Mouse (Mus musculus) heart, embryonic 10.5 days (tissue): ENCODE results near the gene Dgka. TPM values are rescaled to one million over a fixed set of nuclear protein-coding genes. Genes with fewer than 3 reads are reported as not detected.
"Not testable (repeated sequence)": the region's sequence is repeated elsewhere in the genome, so short reads cannot be mapped to it uniquely, and the experiment has no call there.

ENCODE experiments used
- DNase-seq: peaks from one replicate; pipeline ENCODE4 v3.0.0-alpha.2; 2017; ENCODE audit warnings: low spot score
- H3K27ac ChIP-seq: fragments of 300-500 bp; sonication (generic); 2 replicates; pipeline ENCODE4 v1.5.1; 2016; ENCODE audit warnings: mild to moderate bottlenecking
- H3K27me3 ChIP-seq: fragments of 300-500 bp; sonication (generic); 2 replicates; pipeline ENCODE4 v1.6.1; 2016; ENCODE audit warnings: mild to moderate bottlenecking; ENCODE audit not compliant: poor library complexity, insufficient read depth, severe bottlenecking
- H3K36me3 ChIP-seq: fragments of 300-500 bp; sonication (generic); 2 replicates; pipeline ENCODE4 v1.6.1; 2016; ENCODE audit warnings: mild to moderate bottlenecking, moderate library complexity
- H3K4me1 ChIP-seq: fragments of 300-500 bp; sonication (generic); 2 replicates; pipeline ENCODE4 v1.6.1; 2016; ENCODE audit warnings: mild to moderate bottlenecking
- H3K4me3 ChIP-seq: fragments of 300-500 bp; sonication (generic); 2 replicates; pipeline ENCODE4 v1.5.1; 2016; ENCODE audit warnings: mild to moderate bottlenecking, moderate library complexity
- H3K9me3 ChIP-seq: fragments of 300-500 bp; sonication (generic); 2 replicates; pipeline ENCODE4 v1.6.1; 2016; ENCODE audit warnings: mild to moderate bottlenecking, moderate library complexity
- WGBS: fragments of 180-500 bp; shearing (Covaris S2); methylation state at CpG from one replicate; pipeline ENCODE4 v1.1.7; 2016; 5-methylcytosine and 5-hydroxymethylcytosine counted together
- polyA plus RNA-seq: library from polyadenylated mRNA; unstranded; fragments of >200 nt; fragmentation: Nextera tagmentation; extraction: Ambion mirVana; gene quantifications from 2 replicates; pipeline ENCODE4 v1.2.1, GENCODE M21; 2016

Gene Dgka
- polyA plus RNA-seq, 1 experiment from 2014 or later: 4.4 TPM

DNA sequence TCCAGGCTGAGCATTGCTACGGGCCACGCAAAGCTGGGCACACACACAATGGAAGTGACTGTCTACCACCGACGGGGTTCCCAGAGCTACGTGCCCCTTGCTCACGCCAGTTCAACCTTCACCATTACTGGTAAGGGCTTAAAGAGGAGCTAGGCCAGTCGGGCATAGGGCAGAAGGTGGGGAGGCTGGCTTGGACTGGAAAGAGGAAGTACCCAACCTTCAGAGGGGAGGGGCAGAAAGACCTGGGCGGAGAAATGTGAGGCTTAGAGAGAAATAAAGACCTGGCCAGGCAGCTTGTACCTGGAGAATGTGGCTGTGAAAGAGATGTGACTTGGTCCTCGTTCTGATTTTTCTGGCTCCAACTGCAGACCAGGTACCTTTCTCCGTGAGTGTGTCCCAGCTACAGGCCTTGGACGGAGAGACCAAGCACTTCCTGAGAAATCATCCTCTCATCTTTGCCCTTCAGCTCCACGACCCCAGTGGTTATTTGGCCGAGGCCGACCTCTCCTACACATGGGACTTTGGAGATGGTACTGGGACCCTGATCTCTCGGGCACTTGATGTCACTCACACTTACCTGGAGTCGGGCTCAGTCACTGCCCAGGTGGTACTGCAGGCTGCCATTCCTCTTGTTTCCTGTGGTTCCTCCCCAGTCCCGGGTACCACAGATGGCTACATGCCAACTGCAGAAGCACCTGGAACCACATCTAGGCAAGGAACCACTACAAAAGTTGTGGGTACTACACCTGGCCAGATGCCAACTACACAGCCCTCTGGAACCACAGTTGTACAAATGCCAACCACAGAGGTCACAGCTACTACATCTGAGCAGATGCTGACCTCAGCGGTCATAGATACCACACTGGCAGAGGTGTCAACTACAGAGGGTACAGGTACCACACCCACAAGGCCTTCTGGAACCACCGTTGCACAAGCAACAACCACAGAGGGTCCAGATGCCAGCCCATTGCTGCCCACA lies 28.8 kb downstream of the Dgka start:
- Histone ChIP-seq H3K9me3 (no peaks in the 10 kb centered on the region), H3K4me1 (no peaks in the 10 kb centered on the region), H3K4me3 (no peak overlapping the region), H3K27ac (no peak overlapping the region), H3K27me3 (0 out of 2 replicates have a peak, but pooled peaks cover 10% of the 10 kb centered on the region), H3K36me3 (no peaks in the 10 kb centered on the region)
- WGBS: 80% methylated on average over 19 of the region's 19 CpGs
- DNase-seq: no peak

GRCm38 (mm10) chr10:128711318-128711717 lies 33.3 kb downstream of the Dgka start:
- 91% methylated on average over 7 of the region's 7 CpGs for WGBS

DNA sequence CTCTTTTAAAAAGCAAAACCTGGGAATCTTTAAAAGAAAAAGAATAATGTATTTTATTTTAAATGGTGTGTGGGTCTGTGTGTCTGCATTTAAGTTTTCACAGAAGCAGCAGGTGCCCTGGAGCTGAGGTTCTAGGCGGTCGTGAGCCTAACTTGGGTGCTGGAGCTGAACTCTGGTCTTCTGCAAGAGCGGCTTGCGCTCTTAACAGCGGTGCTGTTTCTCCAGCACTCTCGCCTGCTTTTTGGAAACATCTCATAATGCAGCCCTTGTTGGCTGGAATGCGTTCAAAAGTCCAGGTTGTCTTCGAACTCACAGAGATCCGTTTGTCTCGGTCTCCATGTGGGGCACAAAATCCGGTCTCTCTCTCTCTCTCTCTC lies 39.4 kb downstream of the Dgka start:
- H3K27me3 ChIP-seq: no peaks in the 10 kb centered on the region
- no peaks in the 10 kb centered on the region for H3K9me3 ChIP-seq
- H3K4me3 ChIP-seq: peak overlapping the region; percentile 82
- H3K4me1 ChIP-seq: peaks cover 19% of the 10 kb centered on the region
- H3K27ac ChIP-seq: peak overlapping the region; percentile 95
- WGBS: 15% methylated on average over 11 of the region's 11 CpGs
- peaks cover 28% of the 10 kb centered on the region for H3K36me3 ChIP-seq
- DNase-seq: no peak

More at GRCm38 (mm10) chr10:128711318-128711717, 33.3 kb downstream of the Dgka start:
- not testable (repeated sequence) for DNase-seq, H3K4me3 ChIP-seq, H3K27me3 ChIP-seq, H3K9me3 ChIP-seq, H3K4me1 ChIP-seq, H3K36me3 ChIP-seq, H3K27ac ChIP-seq

DNA sequence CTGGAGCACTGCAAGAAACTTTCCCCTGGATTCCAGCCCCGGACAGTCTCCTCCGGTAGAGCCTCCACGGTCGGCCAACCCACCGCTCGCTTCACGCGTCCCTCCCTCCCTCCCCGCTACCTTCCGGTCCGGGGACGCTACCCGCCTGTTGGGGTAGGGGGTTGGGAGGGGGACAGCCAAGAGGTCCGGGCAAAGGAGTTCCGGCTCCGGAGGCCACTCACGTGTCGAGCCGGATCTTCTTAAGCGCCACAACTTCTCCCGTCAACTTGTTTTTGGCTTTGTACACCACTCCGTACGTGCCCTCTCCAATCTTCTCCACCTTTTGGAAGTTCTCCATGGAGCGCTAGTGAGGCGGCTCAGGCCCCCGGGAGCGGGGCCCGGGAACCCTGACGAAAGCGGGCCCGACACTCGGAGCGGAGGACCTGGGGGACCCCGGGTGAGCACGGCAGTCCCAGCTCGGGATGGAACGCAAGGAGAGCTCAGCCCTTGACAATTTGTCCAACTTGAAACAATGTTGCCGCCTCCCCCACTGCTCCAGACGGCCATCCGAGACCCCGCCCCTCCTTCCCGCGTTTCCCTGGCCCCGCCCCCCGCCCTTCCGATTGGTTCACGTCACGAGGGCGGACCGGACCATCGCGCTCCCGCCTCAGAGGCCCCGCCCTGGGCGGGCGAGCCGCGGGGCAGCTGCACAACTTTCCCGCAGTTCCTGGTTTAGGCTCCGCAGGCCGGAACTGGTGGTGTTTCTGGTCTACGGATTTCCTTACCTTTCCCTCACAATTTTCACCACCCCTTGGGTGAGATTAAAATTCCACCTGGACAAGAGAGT lies 40.0 kb downstream of the Dgka start, which contains the start of gene Cdk2:
Cdk2 (minus strand) TSS at position 541 of the 826 bp plus-strand sequence.
- Histone ChIP-seq H3K4me1 (peaks cover 23% of the 10 kb centered on the region), H3K4me3 (peak within 1 kb of the TSS; percentile 82), H3K9me3 (no peaks in the 10 kb centered on the region), H3K36me3 (peaks cover 34% of the 10 kb centered on the region), H3K27ac (peak within 1 kb of the TSS; percentile 95), H3K27me3 (no peaks in the 10 kb centered on the region)
- WGBS: under 1% methylated on average over 62 of the region's 62 CpGs
- peak; percentile 98 for DNase-seq

GRCm38 (mm10) chr10:128703895-128704294 lies 40.8 kb downstream of the Dgka start, which contains the start of gene Pmel:
Pmel (plus strand) TSS chr10:128704195.
- Histone ChIP-seq H3K36me3 (peaks cover 42% of the 10 kb centered on the region), H3K4me3 (peak within 1 kb of the TSS; percentile 82), H3K9me3 (no peaks in the 10 kb centered on the region), H3K27ac (peak within 1 kb of the TSS; percentile 95), H3K27me3 (no peaks in the 10 kb centered on the region), H3K4me1 (peaks cover 31% of the 10 kb centered on the region)
- 26% methylated on average over 4 of the region's 4 CpGs for WGBS
- no peak for DNase-seq

- WGBS: 73% methylated on average over 6 of the region's 6 CpGs
- Histone ChIP-seq H3K27ac (no peak overlapping the region), H3K4me1 (peaks cover 33% of the 10 kb centered on the region), H3K27me3 (no peaks in the 10 kb centered on the region), H3K9me3 (no peaks in the 10 kb centered on the region), H3K36me3 (peaks cover 53% of the 10 kb centered on the region), H3K4me3 (no peak overlapping the region)
- no peak for DNase-seq
Observed at GRCm38 (mm10) chr10:128702328-128703007, 42.2 kb downstream of the Dgka start.

DNA sequence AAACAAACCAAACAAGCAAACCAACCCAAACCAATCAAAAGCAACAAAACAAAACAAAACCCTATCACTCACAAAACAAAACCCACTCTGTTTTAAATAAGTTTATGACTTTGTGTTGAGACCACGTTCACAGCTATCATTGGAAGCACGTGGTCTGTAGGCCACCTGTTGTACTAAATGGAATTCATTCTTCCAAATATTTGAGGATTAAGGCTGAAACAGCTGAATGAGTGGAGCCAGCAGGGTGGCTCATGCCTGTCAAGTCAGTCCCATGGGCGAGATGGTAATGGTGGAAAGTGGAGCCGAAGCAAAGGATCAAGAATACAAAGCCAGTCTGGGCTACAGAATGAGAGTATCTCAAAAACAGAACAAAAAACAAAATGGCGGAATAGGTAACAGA lies 43.9 kb downstream of the Dgka start:
- H3K4me3 ChIP-seq: no peak overlapping the region
- H3K27me3 ChIP-seq: no peaks in the 10 kb centered on the region
- H3K4me1 ChIP-seq: peaks cover 32% of the 10 kb centered on the region
- no peaks in the 10 kb centered on the region for H3K9me3 ChIP-seq
- peaks cover 56% of the 10 kb centered on the region for H3K36me3 ChIP-seq
- WGBS: 95% methylated on average over 5 of the region's 5 CpGs
- no peak overlapping the region for H3K27ac ChIP-seq
- no peak for DNase-seq

DNA sequence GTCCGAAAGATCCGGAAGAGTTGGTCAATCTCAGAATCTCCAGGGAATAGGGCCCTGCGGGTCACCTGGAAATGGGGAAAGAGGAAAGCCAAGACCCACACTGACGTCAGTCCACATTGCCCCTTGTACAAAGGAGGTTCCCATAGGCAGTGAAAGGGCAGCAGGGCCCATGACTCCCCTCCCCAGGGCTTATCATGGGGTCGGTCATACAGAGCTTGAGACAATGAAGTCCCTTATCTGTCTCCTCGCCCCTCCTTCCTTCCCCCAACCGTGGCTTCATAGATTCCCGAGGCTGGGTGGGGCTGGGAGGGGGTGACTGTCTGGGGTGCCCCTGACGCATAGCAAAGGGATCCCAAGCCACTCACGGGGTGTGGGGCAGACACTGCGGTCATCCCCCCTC lies 45.0 kb downstream of the Dgka start:
- 49% methylated on average over 11 of the region's 11 CpGs for WGBS
- no peak for DNase-seq
- Histone ChIP-seq H3K36me3 (peaks cover 56% of the 10 kb centered on the region), H3K27ac (peak overlapping the region; percentile 53; the same call in 1 of the 2 replicates), H3K4me3 (0 out of 2 replicates have a peak overlapping the region, but pooled peaks have one; percentile 0), H3K9me3 (no peaks in the 10 kb centered on the region), H3K4me1 (peaks cover 31% of the 10 kb centered on the region), H3K27me3 (no peaks in the 10 kb centered on the region)

DNA sequence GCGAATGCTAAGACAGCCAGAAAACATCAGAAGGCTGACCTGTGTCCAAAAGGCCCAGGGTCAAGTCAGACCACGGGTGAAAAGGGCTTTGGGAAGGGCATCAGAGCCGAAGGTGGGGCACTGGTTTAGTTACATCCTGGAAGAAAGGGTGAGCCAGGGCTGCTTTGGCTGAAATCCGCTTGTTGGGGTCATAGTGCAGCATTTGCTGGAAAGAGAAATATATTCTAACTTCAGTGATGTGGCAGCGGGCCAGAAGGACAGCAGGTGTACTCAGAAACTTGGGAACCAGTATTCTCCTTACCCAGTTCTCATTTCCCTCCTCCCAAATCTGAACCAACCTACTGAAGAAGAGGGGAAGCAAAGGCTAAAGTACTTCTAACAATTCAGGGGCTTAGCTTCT lies 45.6 kb downstream of the Dgka start:
- peaks cover 35% of the 10 kb centered on the region for H3K4me1 ChIP-seq
- 88% methylated on average over 5 of the region's 5 CpGs for WGBS
- H3K4me3 ChIP-seq: 0 out of 2 replicates have a peak overlapping the region, but pooled peaks have one; percentile 0
- no peak for DNase-seq
- H3K27me3 ChIP-seq: no peaks in the 10 kb centered on the region
- peaks cover 56% of the 10 kb centered on the region for H3K36me3 ChIP-seq
- H3K27ac ChIP-seq: peak overlapping the region; percentile 53; the same call in 1 of the 2 replicates
- no peaks in the 10 kb centered on the region for H3K9me3 ChIP-seq

DNA sequence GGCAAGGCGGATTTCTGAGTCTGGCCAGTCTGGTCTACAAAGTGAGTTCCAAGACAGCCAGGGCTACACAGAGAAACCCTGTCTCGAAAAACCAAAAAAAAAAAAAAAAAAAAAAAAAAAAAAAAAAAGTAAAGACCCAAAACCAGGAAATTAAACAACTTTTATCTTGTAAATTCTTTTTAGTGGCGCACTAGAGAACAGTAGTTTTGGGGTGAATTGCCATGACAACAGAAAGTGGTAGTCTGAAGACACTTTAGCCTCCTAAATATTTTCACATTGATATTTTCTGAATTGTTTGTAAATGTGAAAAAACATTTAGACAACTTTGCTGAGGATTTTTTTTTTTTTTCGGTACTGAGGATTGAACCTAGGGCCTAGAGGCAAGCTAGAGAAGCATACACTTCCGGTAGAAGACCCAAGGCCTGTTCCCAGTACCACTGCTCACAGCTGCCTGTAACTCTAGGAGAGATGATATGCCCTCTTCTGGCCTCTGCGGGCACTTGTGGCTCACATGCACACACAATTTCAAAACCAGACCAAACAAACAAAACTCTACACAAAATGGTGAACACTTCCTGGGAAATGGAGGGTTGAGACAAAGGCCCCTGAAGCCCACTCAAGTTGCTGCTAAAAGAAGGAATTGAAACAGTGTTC lies 47.5 kb downstream of the Dgka start:
- Histone ChIP-seq H3K36me3 (peaks cover 47% of the 10 kb centered on the region), H3K4me1 (peaks cover 25% of the 10 kb centered on the region), H3K4me3 (no peak overlapping the region; the same call in 1 of the 2 replicates), H3K9me3 (no peaks in the 10 kb centered on the region), H3K27me3 (no peaks in the 10 kb centered on the region), H3K27ac (0 out of 2 replicates have a peak overlapping the region, but pooled peaks have one; percentile 83)
- no peak for DNase-seq
- WGBS: 86% methylated on average over 6 of the region's 6 CpGs

GRCm38 (mm10) chr10:128695992-128696807 lies 48.5 kb downstream of the Dgka start, which contains the start of gene Rab5b:
Rab5b (minus strand) TSS chr10:128696264.
- Histone ChIP-seq H3K4me1 (peaks cover 25% of the 10 kb centered on the region), H3K27ac (peak within 1 kb of the TSS; percentile 97), H3K36me3 (peaks cover 37% of the 10 kb centered on the region), H3K9me3 (no peaks in the 10 kb centered on the region), H3K27me3 (no peaks in the 10 kb centered on the region), H3K4me3 (peak within 1 kb of the TSS; percentile 89)
- DNase-seq: peak; percentile 100
- under 1% methylated on average over 40 of the region's 40 CpGs for WGBS
